Mouse (Mus musculus): ENCODE data around the gene Slamf6.

Slamf6 gene

DNA sequence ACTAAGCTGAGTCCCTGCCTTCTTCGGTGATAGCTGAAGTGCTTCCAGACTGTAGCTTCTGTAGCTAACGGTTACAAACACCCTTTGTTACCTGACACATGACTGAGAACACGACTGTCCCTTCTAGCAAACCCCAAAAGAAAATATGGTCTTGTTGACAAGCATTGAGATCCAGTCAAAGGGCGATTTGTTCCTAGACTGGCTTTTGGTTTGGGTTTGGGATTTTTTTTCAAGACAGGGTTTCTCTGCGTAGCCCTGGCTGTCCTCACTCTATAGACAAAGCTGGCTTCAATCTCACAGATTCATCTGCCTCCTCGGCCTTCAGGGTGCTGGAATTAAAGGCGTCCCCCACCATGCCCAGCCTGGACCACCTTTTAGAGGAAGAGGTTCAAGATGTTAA is 79.4 kb downstream of the Slamf6 start:
- no peak for DNase-seq

DNA sequence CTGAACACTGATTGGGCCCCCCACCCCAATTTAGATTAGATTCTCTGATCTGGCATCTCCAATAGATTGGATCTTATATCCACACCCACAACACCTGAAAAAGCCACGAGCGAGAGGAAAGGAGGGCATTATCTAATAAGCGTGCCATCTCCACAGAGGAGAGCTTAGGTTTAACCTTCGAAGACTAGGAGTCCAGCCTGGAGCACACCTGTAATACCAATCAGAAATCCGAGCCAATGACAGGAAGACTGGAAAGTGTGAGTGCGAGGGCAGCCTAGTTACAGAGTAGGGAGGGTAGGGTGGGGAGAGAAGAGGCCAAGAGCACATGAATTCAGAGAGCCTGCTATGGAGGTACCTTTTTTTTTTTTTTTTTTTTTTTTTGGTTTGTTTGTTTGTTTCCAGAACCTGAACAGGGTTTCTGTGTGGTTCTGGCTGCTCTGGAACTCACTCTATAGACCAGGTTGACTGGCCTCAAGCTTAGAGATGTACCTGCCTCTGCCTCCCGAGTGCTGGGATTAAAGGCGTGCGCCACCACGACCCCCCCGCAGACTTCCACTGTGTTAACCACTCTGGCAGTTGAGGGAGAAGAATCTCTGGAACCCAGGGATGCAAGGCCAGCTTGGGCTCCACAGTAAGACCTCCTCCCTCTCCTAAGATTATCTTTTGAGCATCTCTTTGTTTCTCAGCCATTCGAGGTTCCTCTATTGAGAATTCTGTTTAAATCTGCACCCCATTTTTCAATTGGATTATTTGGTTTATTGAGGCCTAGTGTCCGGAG is 81.7 kb downstream of the Slamf6 start:
- DNase-seq = no peak

DNA sequence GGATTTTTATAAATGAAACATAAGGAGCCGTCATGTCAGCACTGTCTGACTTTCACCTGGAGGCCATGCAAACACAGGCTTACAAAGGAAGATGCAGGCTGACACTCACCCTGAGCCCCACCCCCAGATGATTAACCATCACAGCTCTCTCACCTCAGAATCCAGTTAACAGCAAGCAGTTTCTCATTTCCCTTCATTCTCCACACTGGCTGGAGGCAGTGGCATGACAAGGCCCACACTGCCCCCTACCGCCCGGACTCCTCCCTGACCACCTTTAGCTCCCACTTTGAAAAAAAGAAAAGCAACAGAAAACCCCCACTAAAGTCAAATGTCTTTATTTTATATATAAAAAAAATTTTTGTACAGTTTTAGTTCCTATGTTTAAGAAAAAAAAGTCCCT is 83.3 kb downstream of the Slamf6 start:
- peak; percentile 86 to 88 for DNase-seq

DNA sequence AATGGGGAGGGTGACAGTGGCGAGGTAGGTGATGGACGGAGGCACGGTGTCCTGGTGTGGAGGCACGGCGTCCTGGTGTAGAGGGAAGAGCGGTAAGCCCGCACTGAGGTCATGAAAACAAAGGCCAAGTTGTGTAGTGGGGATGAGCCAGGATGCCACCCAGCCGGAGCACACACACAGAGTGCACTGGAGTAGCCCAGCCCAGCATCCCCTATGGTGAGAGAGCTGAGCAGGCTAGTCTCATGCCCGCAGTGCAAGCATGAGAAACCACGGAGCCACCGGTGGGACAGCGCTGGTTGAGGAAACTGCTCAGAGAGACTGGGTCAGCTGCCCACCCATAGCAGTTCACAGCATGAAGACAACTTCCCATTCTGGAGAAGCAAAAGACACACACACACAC is 84.3 kb downstream of the Slamf6 start:
- DNase-seq = no peak

Data from thymus, postnatal 36 days (tissue).